Mouse (Mus musculus) forebrain, embryonic 14.5 days (tissue): ENCODE measurements around the gene Pfn1. TPM values are rescaled to one million over a fixed set of nuclear protein-coding genes. Genes with fewer than 3 reads are reported as not detected.

Experiments used
- ATAC-seq: fragments of 200-750 bp; cut with Nextera tagmentation; 2 replicates; pipeline ENCODE4 v1.8.0; 2017; ENCODE audit warnings: mild to moderate bottlenecking, moderate library complexity
- DNase-seq: peaks from one replicate; pipeline ENCODE4 v3.0.0-alpha.2; 2015; ENCODE audit warnings: low spot score
- H3K27ac ChIP-seq: fragments of 300-500 bp; sonication (generic); 2 replicates; pipeline ENCODE4 v1.5.1; 2014; ENCODE audit warnings: low read depth, mild to moderate bottlenecking, control low read depth, low read length, moderate library complexity
- H3K27me3 ChIP-seq: fragments of 300-500 bp; sonication (generic); replicated peaks from 2 replicates; pipeline ENCODE4 v1.6.1; 2014; ENCODE audit warnings: low read length, control low read depth, mixed read lengths; ENCODE audit not compliant: control insufficient read depth, insufficient read depth
- H3K36me3 ChIP-seq: fragments of 300-500 bp; sonication (generic); 2 replicates; pipeline ENCODE4 v1.6.1; 2014; ENCODE audit warnings: low read length, control low read depth; ENCODE audit not compliant: control insufficient read depth, insufficient read depth
- H3K4me1 ChIP-seq: fragments of 300-500 bp; sonication (generic); 2 replicates; pipeline ENCODE4 v1.6.1; 2014; ENCODE audit warnings: antibody characterized with exemption, low read length, control low read depth; ENCODE audit not compliant: control insufficient read depth, insufficient read depth
- H3K4me2 ChIP-seq: fragments of 300-500 bp; sonication (generic); 2 replicates; pipeline ENCODE4 v1.6.1; 2014; ENCODE audit warnings: mild to moderate bottlenecking, control low read depth, low read length
- H3K4me3 ChIP-seq: fragments of 300-500 bp; sonication (generic); 2 replicates; pipeline ENCODE4 v1.5.1; 2014; ENCODE audit warnings: low read depth, low read length, control low read depth
- H3K9ac ChIP-seq: fragments of 300-500 bp; sonication (generic); 2 replicates; pipeline ENCODE4 v1.6.1; 2014; ENCODE audit warnings: mild to moderate bottlenecking, low read length, control low read depth, moderate library complexity
- H3K9me3 ChIP-seq: fragments of 300-500 bp; sonication (generic); replicated peaks from 2 replicates; pipeline ENCODE4 v1.6.1; 2016; ENCODE audit warnings: low read length, control low read depth, mixed read lengths; ENCODE audit not compliant: control insufficient read depth
- WGBS: fragments of 180-500 bp; shearing (Covaris S2); extraction: QIAGEN DNeasy Blood & Tissue Kit; methylation state at CpG from one replicate; pipeline ENCODE4 v1.1.7; 2014; 5-methylcytosine and 5-hydroxymethylcytosine counted together
- polyA plus RNA-seq: library from polyadenylated mRNA; unstranded; fragments of >200 nt; fragmentation: Nextera tagmentation; extraction: Ambion mirVana; gene quantifications from 2 replicates; pipeline ENCODE4 v1.2.1, GENCODE M21; 2014

Gene Pfn1
- polyA plus RNA-seq, 1 experiment from 2014 or later: 793 TPM

- Histone ChIP-seq H3K4me1 (peaks cover 26% of the 10 kb centered on the region), H3K27me3 (no peaks in the 10 kb centered on the region), H3K27ac (peak overlapping the region; percentile 95), H3K36me3 (peaks cover 43% of the 10 kb centered on the region), H3K9me3 (no peaks in the 10 kb centered on the region), H3K9ac (peak overlapping the region; percentile 97), H3K4me2 (peak overlapping the region; percentile 91), H3K4me3 (peak overlapping the region; percentile 100)
- WGBS: 1% methylated on average over 58 of the region's 63 CpGs
- DNase-seq: peak; percentile 70
- peak; percentile 70 for ATAC-seq
These were observed 873 bp downstream of the Pfn1 start for GRCm38 (mm10) chr11:70653345-70654197.

GRCm38 (mm10) chr11:70652884-70653344 lies 1.5 kb downstream of the Pfn1 start:
- WGBS: 60% methylated on average over 6 of the region's 6 CpGs

GRCm38 (mm10) chr11:70652029-70652883 lies 2.2 kb downstream of the Pfn1 start:
- DNase-seq (no peak), ATAC-seq (no peak)
- 78% methylated on average over 12 of the region's 12 CpGs for WGBS

More at GRCm38 (mm10) chr11:70652884-70653344, 1.5 kb downstream of the Pfn1 start:
- peak overlapping the region; percentile 100 for H3K4me3 ChIP-seq
- H3K36me3 ChIP-seq: peaks cover 47% of the 10 kb centered on the region
- H3K4me1 ChIP-seq: peaks cover 32% of the 10 kb centered on the region
- peak overlapping the region; percentile 95 for H3K27ac ChIP-seq
- H3K9me3 ChIP-seq: no peaks in the 10 kb centered on the region
- DNase-seq (no peak), ATAC-seq (no peak)
- H3K27me3 ChIP-seq: no peaks in the 10 kb centered on the region
- peak overlapping the region; percentile 91 for H3K4me2 ChIP-seq
- peak overlapping the region; percentile 97 for H3K9ac ChIP-seq

GRCm38 (mm10) chr11:70651391-70651790 lies 3.1 kb downstream of the Pfn1 start:
- peaks cover 32% of the 10 kb centered on the region for H3K4me1 ChIP-seq
- 70% methylated on average over 2 of the region's 2 CpGs for WGBS
- H3K9me3 ChIP-seq: no peaks in the 10 kb centered on the region

More at GRCm38 (mm10) chr11:70652029-70652883, 2.2 kb downstream of the Pfn1 start:
- Histone ChIP-seq H3K4me3 (peak overlapping the region; percentile 100), H3K4me2 (peak overlapping the region; percentile 91), H3K4me1 (peaks cover 34% of the 10 kb centered on the region), H3K9ac (peak overlapping the region; percentile 37), H3K27ac (no peak overlapping the region), H3K9me3 (no peaks in the 10 kb centered on the region), H3K27me3 (no peaks in the 10 kb centered on the region), H3K36me3 (peaks cover 47% of the 10 kb centered on the region)

GRCm38 (mm10) chr11:70650322-70651175 lies 3.9 kb downstream of the Pfn1 start:
- no peak for DNase-seq

More at GRCm38 (mm10) chr11:70651391-70651790, 3.1 kb downstream of the Pfn1 start:
- Histone ChIP-seq H3K36me3 (peaks cover 47% of the 10 kb centered on the region), H3K27ac (no peak overlapping the region), H3K9ac (no peak overlapping the region), H3K27me3 (no peaks in the 10 kb centered on the region), H3K4me3 (no peak overlapping the region), H3K4me2 (no peak overlapping the region)
- DNase-seq (no peak), ATAC-seq (no peak)

GRCm38 (mm10) chr11:70649185-70649734 lies 5.2 kb downstream of the Pfn1 start:
- H3K36me3 ChIP-seq: peaks cover 61% of the 10 kb centered on the region
- H3K27ac ChIP-seq: no peak overlapping the region
- 92% methylated on average over 8 of the region's 8 CpGs for WGBS
- no peaks in the 10 kb centered on the region for H3K9me3 ChIP-seq
- H3K4me3 ChIP-seq: no peak overlapping the region
- no peak overlapping the region for H3K9ac ChIP-seq
- no peak for DNase-seq
- no peak for ATAC-seq
- H3K27me3 ChIP-seq: no peaks in the 10 kb centered on the region
- peaks cover 30% of the 10 kb centered on the region for H3K4me1 ChIP-seq
- peak overlapping the region; percentile 99; the same call in 1 of the 2 replicates for H3K4me2 ChIP-seq

More at GRCm38 (mm10) chr11:70650322-70651175, 3.9 kb downstream of the Pfn1 start:
- H3K4me3 ChIP-seq: no peak overlapping the region
- H3K27me3 ChIP-seq: no peaks in the 10 kb centered on the region
- peaks cover 32% of the 10 kb centered on the region for H3K4me1 ChIP-seq
- no peak overlapping the region for H3K9ac ChIP-seq
- no peak for ATAC-seq
- no peak overlapping the region for H3K4me2 ChIP-seq
- H3K9me3 ChIP-seq: no peaks in the 10 kb centered on the region
- peaks cover 48% of the 10 kb centered on the region for H3K36me3 ChIP-seq
- no peak overlapping the region for H3K27ac ChIP-seq
- WGBS: 84% methylated on average over 12 of the region's 12 CpGs

- peak overlapping the region; percentile 74 for H3K9ac ChIP-seq
- peak overlapping the region; percentile 61 for H3K4me3 ChIP-seq
- 89% methylated on average over 4 of the region's 4 CpGs for WGBS
- peaks cover 30% of the 10 kb centered on the region for H3K4me1 ChIP-seq
- no peaks in the 10 kb centered on the region for H3K27me3 ChIP-seq
- DNase-seq (no peak), ATAC-seq (no peak)
- peaks cover 62% of the 10 kb centered on the region for H3K36me3 ChIP-seq
- H3K9me3 ChIP-seq: no peaks in the 10 kb centered on the region
- H3K27ac ChIP-seq: no peak overlapping the region
- peak overlapping the region; percentile 99 for H3K4me2 ChIP-seq
These were observed 5.9 kb downstream of the Pfn1 start for GRCm38 (mm10) chr11:70648512-70648911.
